Mouse (Mus musculus) midbrain, embryonic 16.5 days (tissue): ENCODE measurements around the gene Gm28048. TPM values are rescaled to one million over a fixed set of nuclear protein-coding genes. Genes with fewer than 3 reads are reported as not detected.

Experiments
- ATAC-seq: fragments of 200-750 bp; cut with Nextera tagmentation; 2 replicates; pipeline ENCODE4 v1.8.0; 2017; ENCODE audit warnings: moderate TSS enrichment
- H3K27ac ChIP-seq: fragments of 300-500 bp; sonication (generic); 2 replicates; pipeline ENCODE4 v1.5.1; 2014; ENCODE audit warnings: mild to moderate bottlenecking, low read length, mixed read lengths
- H3K27me3 ChIP-seq: fragments of 300-500 bp; sonication (generic); 2 replicates; pipeline ENCODE4 v1.6.1; 2014; ENCODE audit warnings: low read depth, low read length, mixed read lengths; ENCODE audit not compliant: control insufficient read depth, insufficient read depth
- H3K36me3 ChIP-seq: fragments of 300-500 bp; sonication (generic); 2 replicates; pipeline ENCODE4 v1.6.1; 2014; ENCODE audit warnings: mild to moderate bottlenecking, low read length, moderate library complexity, mixed read lengths; ENCODE audit not compliant: control insufficient read depth, insufficient read depth
- H3K4me1 ChIP-seq: fragments of 300-500 bp; sonication (generic); 2 replicates; pipeline ENCODE4 v1.6.1; 2014; ENCODE audit warnings: mild to moderate bottlenecking, low read length, mixed read lengths; ENCODE audit not compliant: control insufficient read depth, insufficient read depth
- H3K4me2 ChIP-seq: fragments of 300-500 bp; sonication (generic); 2 replicates; pipeline ENCODE4 v1.6.1; 2014; ENCODE audit warnings: mild to moderate bottlenecking, low read length, mixed read lengths
- H3K4me3 ChIP-seq: fragments of 300-500 bp; sonication (generic); 2 replicates; pipeline ENCODE4 v1.5.1; 2014; ENCODE audit warnings: low read depth, mild to moderate bottlenecking, low read length, moderate library complexity, mixed read lengths
- H3K9ac ChIP-seq: fragments of 300-500 bp; sonication (generic); 2 replicates; pipeline ENCODE4 v1.6.1; 2014; ENCODE audit warnings: low read depth, low read length, mixed read lengths
- H3K9me3 ChIP-seq: fragments of 300-500 bp; sonication (generic); replicated peaks from 2 replicates; pipeline ENCODE4 v1.6.1; 2014; ENCODE audit warnings: mild to moderate bottlenecking, low read length, mixed read lengths; ENCODE audit not compliant: control insufficient read depth, poor library complexity, severe bottlenecking
- WGBS: fragments of 180-500 bp; shearing (Covaris S2); extraction: QIAGEN DNeasy Blood & Tissue Kit; methylation state at CpG from one replicate; pipeline ENCODE4 v1.1.7; 2014; 5-methylcytosine and 5-hydroxymethylcytosine counted together
- polyA plus RNA-seq: library from polyadenylated mRNA; unstranded; fragments of >200 nt; fragmentation: Nextera tagmentation; extraction: Ambion mirVana; gene quantifications from 2 replicates; pipeline ENCODE4 v1.2.1, GENCODE M21; 2015

Gm28048 gene
- polyA plus RNA-seq, 1 experiment from 2014 or later = 2.9 TPM

DNA sequence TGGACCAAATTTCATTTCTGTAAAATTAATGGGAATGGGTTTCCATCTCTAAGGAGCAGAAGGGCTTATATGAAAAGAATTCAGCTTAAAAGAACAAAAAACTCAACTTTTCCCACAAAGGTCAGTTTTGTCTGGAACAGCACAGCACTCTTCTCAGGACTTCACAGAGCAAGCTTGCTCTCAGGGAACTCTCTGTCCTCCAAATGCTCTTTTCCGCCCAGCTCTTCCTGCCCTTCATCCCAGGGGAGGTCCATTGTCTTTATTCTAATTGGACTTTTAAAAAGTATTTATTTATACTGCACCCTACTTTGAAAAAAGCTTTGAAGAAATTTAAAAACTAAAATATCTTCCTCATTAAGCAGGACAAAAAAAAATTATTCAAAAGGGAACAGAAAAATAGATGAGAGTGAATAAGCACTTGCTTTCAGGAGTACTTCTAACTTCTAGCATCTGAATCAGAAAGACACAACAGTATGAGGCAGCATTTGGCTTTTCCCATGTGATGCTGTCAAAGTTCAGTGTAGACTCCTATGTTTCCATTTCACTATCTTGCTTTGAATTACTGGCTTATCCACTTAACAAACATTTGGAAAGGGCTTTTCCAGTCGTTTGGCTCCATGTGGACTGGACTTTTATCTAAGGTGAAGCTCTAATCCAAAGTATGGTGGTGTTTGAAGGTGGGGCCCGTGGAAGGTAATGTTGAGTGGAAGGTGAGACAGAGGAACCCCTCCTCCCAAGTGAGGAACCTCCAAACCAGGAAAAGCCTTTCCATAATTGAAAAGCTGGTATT is 101.3 kb downstream of the Gm28048 start:
- no peak overlapping the region for H3K4me2 ChIP-seq
- no peaks in the 10 kb centered on the region; the same call in 1 of the 2 replicates for H3K27me3 ChIP-seq
- 66% methylated on average over 3 of the region's 3 CpGs for WGBS
- H3K9me3 ChIP-seq = no peaks in the 10 kb centered on the region
- H3K27ac ChIP-seq = no peak overlapping the region
- no peak overlapping the region for H3K4me3 ChIP-seq
- ATAC-seq = no peak
- no peaks in the 10 kb centered on the region for H3K36me3 ChIP-seq
- H3K4me1 ChIP-seq = peaks cover 3% of the 10 kb centered on the region; the same call in 1 of the 2 replicates
- no peak overlapping the region for H3K9ac ChIP-seq

GRCm38 (mm10) chr11:22879645-22880044 is 102.2 kb downstream of the Gm28048 start:
- Histone ChIP-seq H3K4me2 (no peak overlapping the region), H3K9me3 (no peaks in the 10 kb centered on the region), H3K9ac (no peak overlapping the region), H3K4me1 (peaks cover 10% of the 10 kb centered on the region), H3K27ac (no peak overlapping the region), H3K4me3 (no peak overlapping the region), H3K27me3 (no peaks in the 10 kb centered on the region), H3K36me3 (no peaks in the 10 kb centered on the region)
- 84% methylated on average over 4 of the region's 4 CpGs for WGBS
- ATAC-seq = no peak

- no peak overlapping the region for H3K27ac ChIP-seq
- no peak overlapping the region for H3K4me3 ChIP-seq
- ATAC-seq = no peak
- no peaks in the 10 kb centered on the region for H3K9me3 ChIP-seq
- H3K36me3 ChIP-seq = no peaks in the 10 kb centered on the region
- H3K9ac ChIP-seq = no peak overlapping the region
- H3K4me2 ChIP-seq = no peak overlapping the region
- H3K4me1 ChIP-seq = peaks cover 17% of the 10 kb centered on the region
- whole genome bisulfite sequencing = 93% methylated on average over 3 of the region's 3 CpGs
- H3K27me3 ChIP-seq = no peaks in the 10 kb centered on the region
Observed at GRCm38 (mm10) chr11:22876680-22877330, 105.1 kb downstream of the Gm28048 start.

- Histone ChIP-seq H3K4me2 (no peak overlapping the region), H3K4me3 (no peak overlapping the region), H3K36me3 (no peaks in the 10 kb centered on the region), H3K9me3 (no peaks in the 10 kb centered on the region), H3K4me1 (peaks cover 17% of the 10 kb centered on the region), H3K27ac (peak overlapping the region; percentile 66), H3K9ac (no peak overlapping the region), H3K27me3 (no peaks in the 10 kb centered on the region)
- WGBS = 23% methylated on average over 4 of the region's 4 CpGs
- peak; percentile 92 for ATAC-seq
Observed at GRCm38 (mm10) chr11:22875279-22875678, 106.6 kb downstream of the Gm28048 start.

DNA sequence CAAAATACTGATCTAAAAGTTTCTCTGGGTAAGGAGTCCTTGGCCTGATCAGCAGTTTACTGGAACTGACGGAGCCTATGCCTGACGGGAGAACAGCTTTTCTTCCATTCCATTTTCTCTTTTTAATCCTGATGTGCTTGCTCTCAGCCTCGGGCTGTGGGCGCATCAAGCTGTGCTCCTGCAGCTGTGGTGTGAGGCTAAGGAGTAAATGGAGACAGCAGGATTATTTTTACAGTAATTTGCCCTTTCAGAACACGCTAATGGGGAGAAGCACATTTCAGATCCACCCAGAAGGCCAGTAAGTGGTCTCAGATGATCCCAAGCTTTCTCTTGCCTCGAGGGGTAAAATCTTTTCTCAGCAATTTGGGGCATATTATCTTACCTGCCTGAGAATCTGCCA is 107.1 kb downstream of the Gm28048 start:
- Histone ChIP-seq H3K4me3 (no peak overlapping the region), H3K27ac (peak overlapping the region; percentile 66), H3K4me1 (peaks cover 17% of the 10 kb centered on the region), H3K9ac (0 out of 2 replicates have a peak overlapping the region, but pooled peaks have one; percentile 17), H3K36me3 (no peaks in the 10 kb centered on the region), H3K9me3 (no peaks in the 10 kb centered on the region), H3K4me2 (no peak overlapping the region), H3K27me3 (no peaks in the 10 kb centered on the region)
- peak; percentile 54 for ATAC-seq
- 24% methylated on average over 6 of the region's 6 CpGs for WGBS

DNA sequence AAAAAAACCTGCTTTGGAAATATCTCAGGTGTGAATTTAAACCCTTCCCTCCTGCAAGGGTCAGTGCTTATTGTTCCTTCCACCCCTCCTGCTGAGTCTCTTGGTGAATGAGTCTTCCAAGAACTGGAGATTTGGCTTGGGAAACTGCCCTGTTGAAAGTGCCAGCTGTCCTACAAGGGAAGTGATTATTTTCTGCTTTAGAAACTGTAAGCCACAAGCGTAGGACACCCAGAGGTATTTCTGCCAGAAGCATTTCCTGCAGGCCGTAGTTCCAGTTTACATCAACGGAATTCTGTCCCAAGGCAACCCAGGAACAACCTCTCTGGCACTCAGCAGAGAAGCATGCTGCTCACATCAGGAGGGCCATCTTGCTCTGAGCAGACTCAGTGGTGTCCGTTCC is 108.5 kb downstream of the Gm28048 start:
- no peak for ATAC-seq
- Histone ChIP-seq H3K9me3 (no peaks in the 10 kb centered on the region), H3K27ac (no peak overlapping the region), H3K36me3 (no peaks in the 10 kb centered on the region), H3K27me3 (no peaks in the 10 kb centered on the region), H3K4me1 (peaks cover 17% of the 10 kb centered on the region), H3K4me2 (no peak overlapping the region), H3K4me3 (no peak overlapping the region), H3K9ac (no peak overlapping the region)
- WGBS = 44% methylated on average over 4 of the region's 4 CpGs

GRCm38 (mm10) chr11:22872307-22872680 is 109.6 kb downstream of the Gm28048 start:
- H3K4me1 ChIP-seq = peaks cover 17% of the 10 kb centered on the region
- H3K4me3 ChIP-seq = no peak overlapping the region
- no peaks in the 10 kb centered on the region for H3K27me3 ChIP-seq
- H3K27ac ChIP-seq = no peak overlapping the region
- WGBS = 51% methylated on average over 4 of the region's 4 CpGs
- no peak for ATAC-seq
- H3K4me2 ChIP-seq = no peak overlapping the region
- no peaks in the 10 kb centered on the region for H3K36me3 ChIP-seq
- no peaks in the 10 kb centered on the region for H3K9me3 ChIP-seq
- no peak overlapping the region for H3K9ac ChIP-seq

DNA sequence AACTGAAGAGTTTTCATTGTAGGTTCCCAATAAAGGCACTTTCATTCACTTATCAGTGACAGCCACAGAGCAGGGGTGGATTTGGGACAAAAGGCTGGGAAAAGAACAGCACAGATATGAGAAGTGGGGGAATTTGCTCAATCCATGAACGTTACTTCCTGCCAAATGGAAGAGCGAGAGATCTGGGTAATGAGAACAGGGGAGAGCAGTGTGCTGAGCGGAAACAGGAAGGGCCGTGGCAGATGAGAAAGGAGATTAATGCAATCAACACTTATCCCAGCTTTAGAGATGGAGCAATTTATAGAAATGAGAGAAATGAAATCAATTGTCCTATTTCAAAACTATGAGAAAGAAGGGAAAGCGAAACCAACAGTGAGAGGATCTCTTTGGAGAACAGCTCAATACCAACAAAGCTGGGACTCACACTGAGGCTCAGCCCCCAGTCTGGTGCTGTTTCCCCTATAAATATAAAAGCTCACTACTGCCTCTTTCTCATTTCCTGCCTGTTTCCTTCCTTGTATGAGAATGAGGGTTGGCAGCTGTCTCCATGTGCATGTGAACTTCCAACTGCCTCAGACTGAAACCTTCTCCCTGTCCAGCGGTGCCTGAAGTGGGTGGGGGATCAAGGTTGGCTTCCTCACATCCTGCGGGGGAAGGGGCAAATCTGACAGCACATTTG is 110.1 kb downstream of the Gm28048 start:
- Histone ChIP-seq H3K4me2 (no peak overlapping the region), H3K27ac (no peak overlapping the region), H3K36me3 (no peaks in the 10 kb centered on the region), H3K9me3 (no peaks in the 10 kb centered on the region), H3K9ac (no peak overlapping the region), H3K27me3 (no peaks in the 10 kb centered on the region), H3K4me1 (peaks cover 17% of the 10 kb centered on the region), H3K4me3 (no peak overlapping the region)
- ATAC-seq = no peak
- 63% methylated on average over 7 of the region's 7 CpGs for WGBS

DNA sequence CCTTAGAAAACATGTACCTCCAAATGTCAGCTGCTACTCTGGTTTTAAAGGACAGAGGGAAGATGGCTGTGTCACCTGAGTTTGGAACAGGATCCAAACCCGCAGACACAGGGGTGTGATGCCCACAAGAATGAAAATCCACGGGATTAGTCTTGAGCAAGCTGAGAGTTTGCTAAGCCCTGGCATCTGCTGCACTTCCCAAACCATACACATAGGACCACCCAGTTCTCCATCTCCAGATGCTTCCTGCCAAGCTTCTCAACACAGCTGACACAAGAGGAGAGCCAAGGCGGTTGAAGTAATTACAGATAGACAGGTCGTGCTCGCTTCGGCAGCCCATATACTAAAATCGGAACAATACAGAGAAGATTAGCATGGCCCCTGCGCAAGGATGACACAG is 113.3 kb downstream of the Gm28048 start:
- Histone ChIP-seq H3K9me3 (no peaks in the 10 kb centered on the region), H3K27ac (no peak overlapping the region), H3K4me1 (no peaks in the 10 kb centered on the region), H3K36me3 (no peaks in the 10 kb centered on the region), H3K4me2 (no peak overlapping the region), H3K4me3 (no peak overlapping the region), H3K9ac (no peak overlapping the region), H3K27me3 (peaks cover 2% of the 10 kb centered on the region; the same call in 1 of the 2 replicates)
- ATAC-seq = no peak
- whole genome bisulfite sequencing = 87% methylated on average over 8 of the region's 8 CpGs
